Mouse (Mus musculus) embryo, embryonic 11.5 days (tissue): ENCODE data around the gene Cks1b.
A peak's percentile ranks its signal among the peaks of the same experiment; 100 is the strongest.

ENCODE experiments used
- DNase-seq: peaks from one replicate; pipeline ENCODE4 v3.0.0-alpha.2; 2012; ENCODE audit warnings: low read depth, low spot score

Gene Cks1b

DNA sequence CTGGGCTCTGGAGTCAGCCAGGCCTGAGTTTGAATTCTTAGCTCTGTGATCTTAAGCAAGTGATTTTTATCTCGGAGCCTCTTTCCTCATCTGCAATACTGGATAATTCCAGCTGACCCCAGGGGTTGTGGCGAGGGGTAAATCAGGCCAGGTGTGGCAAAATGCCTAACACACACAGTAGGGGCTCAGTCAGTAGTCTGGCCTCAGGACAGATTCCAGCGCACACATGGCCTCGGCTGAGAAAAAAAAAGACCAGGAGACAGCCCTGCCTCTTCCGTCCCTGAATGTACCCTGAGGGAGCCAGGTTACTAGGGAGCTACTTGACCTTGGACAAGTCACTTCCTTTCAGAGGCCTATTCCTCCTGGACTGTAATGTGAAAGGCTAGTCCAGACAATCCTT is 35.2 kb downstream of the Cks1b start:
- no peak for DNase-seq

DNA sequence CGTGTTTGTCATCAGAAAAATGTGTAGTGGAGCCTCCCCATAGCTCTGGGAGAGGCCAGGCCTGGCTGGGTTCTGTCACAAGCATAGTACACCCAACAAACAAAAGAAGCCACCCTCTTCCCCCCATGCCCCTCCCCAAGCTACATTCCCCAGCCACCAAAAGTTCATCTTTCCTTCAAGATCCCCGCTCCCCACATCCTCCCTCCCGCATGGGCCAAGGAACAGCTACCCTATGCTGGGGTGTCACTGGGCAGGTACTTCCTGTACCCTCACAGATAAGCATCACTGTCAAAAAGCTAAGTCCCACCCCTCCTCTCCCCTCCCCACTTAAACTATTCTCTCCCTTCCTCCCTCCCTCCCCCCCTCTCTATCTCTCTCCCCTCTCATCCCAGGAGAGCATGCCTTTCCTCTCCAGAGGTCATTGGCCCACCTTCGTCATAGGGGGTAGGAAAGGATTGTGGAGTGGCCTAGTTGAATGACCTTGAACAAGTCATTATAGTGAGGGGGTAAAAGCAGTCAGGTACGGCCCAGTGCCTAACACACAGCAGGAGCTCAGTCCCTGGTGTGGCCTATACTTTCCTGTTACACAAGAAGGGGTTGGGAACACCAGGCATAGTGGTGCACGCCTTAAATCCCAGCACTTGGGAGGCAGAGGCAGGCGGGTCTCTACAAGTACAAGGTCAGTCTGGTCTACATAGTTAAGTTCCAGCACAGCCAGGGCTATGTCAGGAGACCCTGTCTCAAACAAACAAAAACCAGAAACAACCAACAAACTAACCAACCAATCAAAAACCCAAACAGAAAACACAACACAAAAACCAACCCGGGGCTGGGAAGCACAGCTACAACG is 35.9 kb downstream of the Cks1b start:
- no peak for DNase-seq

DNA sequence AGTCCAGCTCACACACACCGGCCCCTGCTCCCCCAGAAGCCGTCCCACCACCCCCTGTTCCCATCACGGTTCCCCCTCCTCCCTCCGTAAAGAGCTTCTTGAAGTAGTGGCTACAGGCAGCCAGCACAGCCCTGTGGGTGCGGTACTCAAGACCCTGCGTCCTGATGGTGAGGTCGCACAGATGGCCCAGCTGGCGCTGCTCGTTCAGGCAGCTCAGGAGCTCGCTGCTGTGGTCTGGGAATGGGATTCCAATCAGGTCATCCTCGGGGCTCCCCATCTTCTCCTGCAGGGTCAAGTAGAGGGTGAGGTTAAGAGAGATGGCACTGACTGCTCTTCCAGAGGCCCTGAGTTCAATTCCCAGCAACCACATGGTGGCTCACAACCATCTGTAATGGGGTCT is 37.0 kb downstream of the Cks1b start:
- DNase-seq, result no peak

DNA sequence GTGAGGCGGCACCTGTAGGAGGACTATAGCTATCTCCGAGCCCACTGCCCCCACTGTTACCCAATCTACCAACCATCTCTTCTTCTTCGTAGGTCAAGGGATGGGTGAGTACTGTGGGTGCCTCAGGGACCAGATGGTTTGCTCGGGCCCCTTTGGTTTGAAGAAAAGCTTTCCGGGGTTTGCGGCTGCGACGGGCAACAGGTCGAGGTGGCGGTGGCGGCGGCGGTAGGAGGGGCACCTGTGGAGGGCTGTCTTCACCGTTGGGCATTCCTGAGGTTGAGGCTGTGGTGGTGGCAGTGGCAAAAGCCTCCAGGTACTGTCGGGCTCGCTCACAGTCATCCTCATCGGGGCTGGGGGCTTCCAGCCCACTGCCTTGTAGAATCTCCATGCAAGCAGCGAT is 37.5 kb downstream of the Cks1b start:
- no peak for DNase-seq

DNA sequence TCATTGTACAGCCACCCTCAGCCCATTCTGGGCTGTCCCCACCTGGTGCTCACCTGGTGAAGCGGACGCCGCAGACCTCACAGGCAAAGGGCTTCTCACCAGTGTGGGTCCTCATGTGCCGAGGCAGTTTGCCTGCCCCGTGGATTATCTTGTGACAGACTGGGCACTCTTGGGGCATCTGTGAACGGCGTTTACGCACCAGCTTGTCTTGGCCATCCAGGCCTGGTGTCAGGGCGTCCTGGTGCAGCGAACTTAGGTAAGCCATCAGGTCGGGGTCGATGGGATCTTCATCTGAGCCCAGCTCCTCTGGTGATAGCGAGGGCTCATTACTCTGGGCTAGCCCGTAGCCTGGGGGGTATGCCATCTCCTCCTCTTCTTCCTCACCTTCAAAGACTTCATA is 37.9 kb downstream of the Cks1b start:
- DNase-seq, result no peak

DNA sequence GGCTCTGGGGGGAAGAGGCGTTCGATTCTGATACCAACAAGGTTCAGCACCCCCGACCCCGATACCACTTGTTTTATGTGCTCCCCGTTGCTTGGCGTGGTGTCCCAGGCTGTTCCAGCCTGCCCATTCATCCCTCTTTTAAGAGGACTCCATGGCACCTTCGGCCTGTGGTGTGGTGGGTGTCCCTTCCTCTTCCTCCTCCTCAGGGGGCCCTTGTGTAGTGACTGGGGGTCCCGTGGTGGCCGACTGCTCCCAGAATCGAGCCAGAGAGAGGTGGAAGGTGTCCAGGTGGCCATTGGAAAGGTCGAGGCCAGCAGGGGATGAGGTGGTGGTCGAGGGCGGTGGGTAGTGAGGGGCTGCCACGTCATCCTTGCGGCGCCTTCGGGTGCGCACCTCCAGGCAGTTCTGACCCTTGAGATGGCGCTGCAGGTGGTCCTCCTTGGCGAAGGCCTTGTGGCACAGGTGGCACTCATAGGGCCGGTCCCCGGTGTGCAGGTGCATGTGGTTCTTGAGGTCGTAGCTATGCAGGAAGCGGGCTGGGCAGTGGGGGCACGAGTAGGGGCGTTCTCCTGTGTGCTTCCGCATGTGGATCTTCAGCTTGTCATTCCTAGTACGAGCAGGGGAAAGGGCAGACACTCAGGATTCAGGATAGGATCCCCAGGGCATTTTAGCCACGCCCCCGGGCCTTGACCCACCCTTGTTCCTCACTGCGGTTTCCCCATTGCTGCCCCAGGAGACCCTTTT is 38.6 kb downstream of the Cks1b start:
- no peak for DNase-seq

DNA sequence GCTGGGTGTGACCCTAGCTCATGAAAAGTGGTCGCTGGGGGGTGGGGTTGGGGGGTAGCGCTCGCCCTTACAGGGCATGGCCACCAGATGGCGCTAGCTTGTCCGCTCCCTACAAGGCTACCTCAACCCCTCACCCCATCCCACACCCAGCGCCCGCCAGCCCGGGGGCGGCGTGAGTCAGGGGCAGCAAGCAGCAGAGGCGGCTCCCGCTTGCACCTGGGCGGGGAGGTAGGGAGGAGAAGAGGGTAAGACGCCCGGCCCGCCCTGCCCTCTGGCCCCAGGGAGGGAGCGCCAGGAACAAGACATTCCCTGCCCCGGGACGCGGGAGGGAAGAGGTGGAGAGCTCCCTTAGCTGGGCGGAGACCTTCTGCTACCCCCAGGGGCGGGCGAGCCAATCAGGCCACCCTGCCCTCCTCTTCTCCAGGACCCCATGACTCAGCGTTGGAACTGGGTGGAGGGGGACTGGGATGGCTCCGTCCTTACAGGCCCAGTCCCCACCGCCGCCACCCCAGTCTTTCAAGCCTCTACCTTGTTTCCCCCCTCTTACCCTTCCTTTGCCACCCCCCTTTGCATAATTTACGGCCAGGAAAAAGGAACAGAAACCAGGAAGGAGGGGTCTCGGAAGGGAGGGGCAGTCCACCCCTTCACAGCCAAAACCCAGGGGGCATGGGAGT is 39.7 kb downstream of the Cks1b start:
- peak; percentile 70 for DNase-seq

DNA sequence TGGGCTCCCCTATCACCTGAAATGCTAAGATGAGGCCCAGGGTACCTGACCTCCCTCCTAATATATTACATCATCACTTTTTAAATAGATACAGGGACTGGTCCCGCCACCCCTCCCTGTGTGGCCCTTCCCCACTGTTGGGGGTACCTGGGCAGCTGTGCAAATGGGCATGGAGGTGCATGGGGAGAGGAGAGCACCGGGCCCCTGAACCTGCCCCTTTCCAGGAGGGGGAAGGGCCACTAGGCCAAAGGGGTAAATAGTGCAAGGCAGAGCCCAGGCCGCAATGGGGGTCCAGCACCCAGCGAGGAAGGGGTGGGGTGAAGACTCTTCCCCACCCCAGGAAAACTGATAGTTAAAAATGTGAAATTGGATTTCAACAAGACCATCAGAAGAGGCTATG is 40.4 kb downstream of the Cks1b start:
- no peak for DNase-seq

DNA sequence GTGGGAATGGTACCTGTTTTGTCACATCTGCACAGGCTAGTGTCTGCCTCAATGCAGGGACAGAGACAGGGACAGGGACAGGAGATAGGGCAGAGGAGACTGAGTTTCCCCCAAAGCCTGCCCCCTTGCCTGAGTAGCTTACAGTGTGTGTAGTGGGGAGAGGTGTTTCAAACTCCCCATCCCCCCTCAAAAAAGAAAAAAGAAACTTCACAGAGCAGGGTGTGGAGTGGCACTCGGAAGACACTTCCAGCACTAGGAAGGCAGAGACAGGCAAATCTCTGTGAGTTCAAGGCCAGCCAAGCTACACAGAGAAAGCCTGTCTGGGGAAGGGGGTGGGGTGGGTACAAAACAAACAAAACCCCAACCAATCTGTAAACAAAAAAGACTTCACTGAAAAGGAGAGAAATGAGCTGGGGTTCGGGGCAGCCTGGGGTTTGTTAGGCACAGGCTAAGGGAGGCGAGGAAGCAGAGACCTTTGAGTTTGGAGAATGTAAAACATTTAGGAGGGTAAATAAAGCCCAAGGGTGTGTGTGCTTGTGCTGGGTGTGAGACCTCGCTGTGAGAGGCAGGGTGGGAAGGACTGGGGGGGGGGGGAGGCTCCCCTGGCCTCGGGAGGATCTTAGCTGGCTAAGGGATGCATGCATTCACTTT is 44.5 kb downstream of the Cks1b start:
- DNase-seq, result no peak

DNA sequence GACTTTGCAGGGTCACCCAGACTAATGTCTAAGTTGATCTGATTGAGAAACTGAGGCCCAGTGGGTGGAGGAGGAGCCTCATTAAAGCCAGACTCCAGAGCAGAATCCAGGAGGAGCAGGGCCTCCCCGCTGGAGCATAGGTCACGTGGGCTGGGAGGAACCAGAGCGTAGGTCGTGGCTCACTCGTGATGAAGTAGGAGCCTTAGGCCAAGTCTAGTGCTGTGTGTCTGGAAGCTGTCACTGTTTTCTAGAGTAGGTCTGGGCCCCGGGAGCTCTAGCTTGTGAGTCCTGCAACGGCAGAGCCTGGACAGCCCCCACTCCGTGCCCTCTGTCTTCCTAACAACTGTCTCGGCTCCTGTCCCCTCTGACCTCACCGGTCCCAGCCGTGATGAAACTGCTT is 50.8 kb downstream of the Cks1b start:
- no peak for DNase-seq

DNA sequence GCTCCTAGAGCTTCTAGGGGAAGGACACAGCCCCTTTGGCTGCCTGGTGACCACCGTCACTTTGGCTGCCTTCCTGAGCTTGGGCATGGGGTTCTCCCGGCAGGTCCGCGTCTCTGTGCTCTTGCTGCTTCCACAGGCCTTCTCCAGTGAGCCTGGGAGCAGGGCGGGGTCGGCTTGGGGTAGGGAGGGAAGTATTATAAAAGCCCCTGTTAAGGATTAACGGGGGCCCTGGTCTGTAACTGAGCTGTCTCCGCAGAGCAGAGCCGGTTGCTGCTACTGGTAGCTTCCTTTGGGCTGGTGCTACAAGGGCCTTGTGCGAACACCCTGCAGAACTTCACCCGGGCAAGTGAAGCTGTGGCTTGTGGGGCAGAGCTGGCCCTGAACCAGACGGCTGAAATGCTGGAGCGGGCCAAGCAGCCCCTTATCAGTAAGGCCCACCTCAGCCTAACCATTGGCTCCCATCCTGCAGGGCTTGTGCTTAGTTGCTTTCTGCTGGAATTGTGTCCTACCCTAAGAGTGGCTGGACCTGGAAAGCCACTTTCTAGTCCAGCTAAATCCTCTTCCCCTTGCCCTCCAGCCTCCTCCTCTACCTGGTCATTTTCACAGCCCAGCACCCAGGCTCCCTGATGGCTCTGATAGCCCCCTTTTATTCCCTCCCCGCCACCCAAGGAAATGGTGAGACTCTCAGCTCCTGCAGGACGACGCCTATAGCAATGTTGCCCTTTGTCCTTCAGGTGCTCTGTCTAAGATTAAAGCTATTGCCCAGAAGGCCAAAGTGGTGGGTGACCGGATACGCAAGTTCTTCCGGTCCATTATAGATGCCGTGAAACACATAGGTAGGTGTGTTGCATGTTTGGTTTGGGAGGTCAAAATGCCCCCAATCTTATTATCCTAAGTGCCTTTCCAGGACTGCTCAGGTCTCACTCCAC is 52.4 kb downstream of the Cks1b start:
- DNase-seq, result no peak
